Mouse (Mus musculus): Measurements from ENCODE around the gene Gm15127. TPM values are rescaled to one million over a fixed set of nuclear protein-coding genes. Genes with fewer than 3 reads are reported as not detected.
"Not testable (repeated sequence)": the region's sequence is repeated elsewhere in the genome, so short reads cannot be mapped to it uniquely, and the experiment has no call there.

Gm15127 gene
- not detected in 2 replicates for polyA plus RNA-seq (2012)

DNA sequence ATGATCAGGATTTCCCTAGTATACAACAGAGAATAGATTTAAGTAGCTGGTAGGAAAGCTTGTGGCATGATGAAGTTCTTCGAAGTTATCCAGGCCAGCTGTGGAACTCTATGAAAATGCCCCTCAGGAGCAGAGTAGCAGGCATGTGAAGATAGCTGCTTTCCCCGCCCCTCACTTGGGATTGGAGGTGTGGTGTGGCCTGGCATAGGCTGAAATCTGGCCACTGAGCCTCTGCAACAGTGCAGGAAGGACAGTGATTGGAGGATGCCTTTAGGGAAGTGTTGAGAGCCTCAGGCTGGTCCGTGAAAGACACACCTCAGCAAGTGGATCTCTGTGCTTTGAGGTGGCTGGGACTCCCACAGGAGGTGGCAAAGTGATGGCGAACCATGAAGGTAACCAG lies at the start of gene Gm15127:
Gm15127 (plus strand) TSS at position 301 of the 400 bp plus-strand sequence.
- not testable (repeated sequence) for H3K4me1 ChIP-seq (ENCODE audit: control insufficient read depth); H3K36me3 ChIP-seq (ENCODE audit: control insufficient read depth); H3K9me3 ChIP-seq (ENCODE audit: control insufficient read depth, low read length); H3K4me3 ChIP-seq (replicated peaks); H3K27me3 ChIP-seq (ENCODE audit: control insufficient read depth)

DNA sequence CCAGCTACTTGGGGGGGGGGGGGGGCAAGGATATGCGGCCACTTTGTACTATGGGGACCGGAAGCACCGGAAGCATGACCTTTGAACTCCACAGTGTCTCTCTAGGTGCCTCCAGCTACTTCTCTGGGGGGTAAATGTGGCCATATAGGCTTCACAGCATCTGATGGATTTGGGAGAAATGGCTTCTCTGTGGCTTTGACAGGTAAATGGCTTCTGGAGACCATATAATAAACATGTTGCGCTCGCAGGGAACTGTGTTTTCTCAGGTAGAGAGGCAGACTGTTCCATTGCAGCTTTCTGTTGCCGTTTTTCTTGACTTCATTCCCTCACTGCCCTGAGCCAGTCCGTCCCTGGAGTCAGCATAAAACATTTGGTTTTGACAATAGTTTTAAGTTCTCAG lies 48.3 kb upstream of the Gm15127 start, which contains the start of gene Gm8334:
Gm8334 (minus strand) TSS at position 101 of the 400 bp plus-strand sequence.
- not testable (repeated sequence) for H3K4me3 ChIP-seq (replicated peaks); H3K4me1 ChIP-seq (ENCODE audit: control insufficient read depth); H3K36me3 ChIP-seq (ENCODE audit: control insufficient read depth); H3K9me3 ChIP-seq (ENCODE audit: control insufficient read depth, low read length); H3K27me3 ChIP-seq (ENCODE audit: control insufficient read depth)

DNA sequence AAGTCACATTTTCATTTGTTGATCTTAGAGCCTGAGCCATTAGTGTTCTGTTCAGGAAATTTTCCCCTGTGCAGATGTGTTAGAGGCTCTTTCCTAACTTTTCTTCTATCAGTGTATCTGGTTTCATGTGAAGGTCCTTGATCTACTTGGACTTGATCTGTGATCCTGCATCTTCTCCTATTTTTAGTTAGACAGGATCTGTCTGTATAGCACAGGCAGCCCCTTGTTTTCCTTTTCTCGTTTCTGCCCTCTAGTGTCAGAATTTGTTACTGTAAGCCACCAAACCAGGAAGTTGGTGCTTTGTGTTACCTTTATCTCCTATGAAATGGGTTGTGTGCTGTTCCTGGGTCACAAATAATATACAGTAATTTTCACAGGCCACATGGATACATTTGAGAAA lies 12.9 kb downstream of the Gm15127 start:
- not testable (repeated sequence) for H3K27me3 ChIP-seq (ENCODE audit: control insufficient read depth); H3K4me3 ChIP-seq (replicated peaks); H3K36me3 ChIP-seq (ENCODE audit: control insufficient read depth); H3K9me3 ChIP-seq (ENCODE audit: control insufficient read depth, low read length); H3K4me1 ChIP-seq (ENCODE audit: control insufficient read depth)

Other genes starting within 250 kb of the Gm15127 start
- not detected in 2 replicates for gene Gm15114, start 174.6 kb upstream of the Gm15127 start, polyA plus RNA-seq (2012)
- not detected in 2 replicates for gene Gm8334, start 48.4 kb upstream of the Gm15127 start, polyA plus RNA-seq (2012)
- not detected in 2 replicates for gene Luzp4, start 194.0 kb downstream of the Gm15127 start, polyA plus RNA-seq (2012)

All from erythroblast, embryonic 14.5 days (primary cell).